Mouse (Mus musculus): ENCODE data around the gene Olfr1002. TPM values are rescaled to one million over a fixed set of nuclear protein-coding genes. Genes with fewer than 3 reads are reported as not detected.
"Not testable (repeated sequence)": the region's sequence is repeated elsewhere in the genome, so short reads cannot be mapped to it uniquely, and the experiment has no call there.

Olfr1002 gene
- not detected in 2 replicates for total RNA-seq (2014; rRNA removed)
- not detected in 2 replicates for polyA plus RNA-seq (2015; fragmentation: Nextera tagmentation; extraction: Ambion mirVana)

- Histone ChIP-seq H3K9me3 (ENCODE audit: low read length) (no peaks in the 10 kb centered on the region), H3K9ac (replicated peaks; ENCODE audit: low read length, poor library complexity, severe bottlenecking) (no peak within 1 kb of the TSS), H3K4me1 (ENCODE audit: insufficient read depth, low read length) (no peaks in the 10 kb centered on the region), H3K4me3 (ENCODE audit: low read depth, low read length) (no peak within 1 kb of the TSS), H3K36me3 (ENCODE audit: insufficient read depth, low read length) (no peaks in the 10 kb centered on the region), H3K27me3 (ENCODE audit: insufficient read depth, low read length) (no peaks in the 10 kb centered on the region), H3K27ac (ENCODE audit: low read depth, low read length) (no peak within 1 kb of the TSS), H3K4me2 (ENCODE audit: low read depth, low read length, poor library complexity, severe bottlenecking) (no peak within 1 kb of the TSS)
- 89% methylated on average over 1 of the region's 1 CpGs for WGBS
- no peak for TF ChIP-seq CTCF (IDR thresholded peaks at IDR 0.05)
- ATAC-seq (ENCODE audit: low FRiP score) (no peak), DNase-seq (ENCODE audit: low spot score) (no peak)
Observed at GRCm38 (mm10) chr2:85650604-85651003, at the start of gene Olfr1002. Gene Olfr1002 (minus strand): TSS chr2:85650704.

GRCm38 (mm10) chr2:85689131-85689530, 38.6 kb upstream of the Olfr1002 start, which contains the start of gene Olfr1008:
Gene Olfr1008 (plus strand): TSS chr2:85689431.
- ATAC-seq (ENCODE audit: low FRiP score) (no peak), DNase-seq (ENCODE audit: low spot score) (no peak)
- TF ChIP-seq CTCF (IDR thresholded peaks at IDR 0.05): no peak
- Histone ChIP-seq H3K4me2 (ENCODE audit: low read depth, low read length, poor library complexity, severe bottlenecking) (no peak within 1 kb of the TSS), H3K27ac (ENCODE audit: low read depth, low read length) (no peak within 1 kb of the TSS), H3K9me3 (ENCODE audit: low read length) (no peaks in the 10 kb centered on the region), H3K27me3 (ENCODE audit: insufficient read depth, low read length) (no peaks in the 10 kb centered on the region), H3K4me3 (ENCODE audit: low read depth, low read length) (no peak within 1 kb of the TSS), H3K36me3 (ENCODE audit: insufficient read depth, low read length) (no peaks in the 10 kb centered on the region), H3K9ac (replicated peaks; ENCODE audit: low read length, poor library complexity, severe bottlenecking) (no peak within 1 kb of the TSS), H3K4me1 (ENCODE audit: insufficient read depth, low read length) (no peaks in the 10 kb centered on the region)

- no peak for TF ChIP-seq CTCF (IDR thresholded peaks at IDR 0.05)
- ATAC-seq (ENCODE audit: low FRiP score): no peak
- H3K9me3 ChIP-seq (ENCODE audit: low read length): no peaks in the 10 kb centered on the region
- H3K27ac ChIP-seq (ENCODE audit: low read depth, low read length): no peak within 1 kb of the TSS
- H3K9ac ChIP-seq (replicated peaks; ENCODE audit: low read length, poor library complexity, severe bottlenecking): no peak within 1 kb of the TSS
- no peaks in the 10 kb centered on the region for H3K27me3 ChIP-seq (ENCODE audit: insufficient read depth, low read length)
- no peak for DNase-seq (ENCODE audit: low spot score)
- no peak within 1 kb of the TSS for H3K4me3 ChIP-seq (ENCODE audit: low read depth, low read length)
- no peaks in the 10 kb centered on the region for H3K36me3 ChIP-seq (ENCODE audit: insufficient read depth, low read length)
- H3K4me2 ChIP-seq (ENCODE audit: low read depth, low read length, poor library complexity, severe bottlenecking): no peak within 1 kb of the TSS
- no peaks in the 10 kb centered on the region for H3K4me1 ChIP-seq (ENCODE audit: insufficient read depth, low read length)
Observed at GRCm38 (mm10) chr2:85678667-85679066, 28.2 kb upstream of the Olfr1002 start, which contains the start of gene Olfr1006. Gene Olfr1006 (minus strand): TSS chr2:85678767.

- not testable (repeated sequence) for H3K4me2 ChIP-seq (ENCODE audit: low read depth, low read length, poor library complexity, severe bottlenecking); H3K27ac ChIP-seq (ENCODE audit: low read depth, low read length); H3K27me3 ChIP-seq (ENCODE audit: insufficient read depth, low read length); DNase-seq (ENCODE audit: low spot score); H3K4me3 ChIP-seq (ENCODE audit: low read depth, low read length); H3K9me3 ChIP-seq (ENCODE audit: low read length); ATAC-seq (ENCODE audit: low FRiP score); H3K4me1 ChIP-seq (ENCODE audit: insufficient read depth, low read length); H3K36me3 ChIP-seq (ENCODE audit: insufficient read depth, low read length); H3K9ac ChIP-seq (replicated peaks; ENCODE audit: low read length, poor library complexity, severe bottlenecking)
Observed at GRCm38 (mm10) chr2:85664355-85664754, 13.9 kb upstream of the Olfr1002 start, which contains the start of gene Olfr154. Gene Olfr154 (minus strand): TSS chr2:85664455.

GRCm38 (mm10) chr2:85611803-85612202, 38.7 kb downstream of the Olfr1002 start, which contains the start of gene Olfr1000:
Gene Olfr1000 (minus strand): TSS chr2:85611903.
- Histone ChIP-seq H3K27ac (ENCODE audit: low read depth, low read length) (no peak within 1 kb of the TSS), H3K9ac (replicated peaks; ENCODE audit: low read length, poor library complexity, severe bottlenecking) (no peak within 1 kb of the TSS), H3K9me3 (ENCODE audit: low read length) (no peaks in the 10 kb centered on the region), H3K4me1 (ENCODE audit: insufficient read depth, low read length) (no peaks in the 10 kb centered on the region), H3K4me3 (ENCODE audit: low read depth, low read length) (no peak within 1 kb of the TSS), H3K4me2 (ENCODE audit: low read depth, low read length, poor library complexity, severe bottlenecking) (no peak within 1 kb of the TSS), H3K36me3 (ENCODE audit: insufficient read depth, low read length) (no peaks in the 10 kb centered on the region), H3K27me3 (ENCODE audit: insufficient read depth, low read length) (no peaks in the 10 kb centered on the region)
- TF ChIP-seq CTCF (IDR thresholded peaks at IDR 0.05): no peak
- no peak for DNase-seq (ENCODE audit: low spot score)
- ATAC-seq (ENCODE audit: low FRiP score): no peak
- WGBS: 90% methylated on average over 1 of the region's 1 CpGs

Other genes starting within 250 kb of the Olfr1002 start
- gene Olfr992, start 241.2 kb downstream of the Olfr1002 start, total RNA-seq (2014; rRNA removed): not detected in 2 replicates
- gene Olfr992, start 241.2 kb downstream of the Olfr1002 start, polyA plus RNA-seq (2015; fragmentation: Nextera tagmentation; extraction: Ambion mirVana): not detected in 2 replicates
- gene Olfr993, start 235.8 kb downstream of the Olfr1002 start, total RNA-seq (2014; rRNA removed): not detected in 2 replicates
- gene Olfr993, start 235.8 kb downstream of the Olfr1002 start, polyA plus RNA-seq (2015; fragmentation: Nextera tagmentation; extraction: Ambion mirVana): not detected in 2 replicates
- gene Olfr994, start 214.3 kb downstream of the Olfr1002 start, total RNA-seq (2014; rRNA removed): not detected in 2 replicates
- not detected in 2 replicates for gene Olfr994, start 214.3 kb downstream of the Olfr1002 start, polyA plus RNA-seq (2015; fragmentation: Nextera tagmentation; extraction: Ambion mirVana)
- not detected in 2 replicates for gene Olfr995, start 207.1 kb downstream of the Olfr1002 start, total RNA-seq (2014; rRNA removed)
- not detected in 2 replicates for gene Olfr995, start 207.1 kb downstream of the Olfr1002 start, polyA plus RNA-seq (2015; fragmentation: Nextera tagmentation; extraction: Ambion mirVana)
- 0.05 and 0.24 TPM in 2 replicates for gene 4833423E24Rik, start 131.7 kb downstream of the Olfr1002 start, total RNA-seq (2014; rRNA removed)
- gene 4833423E24Rik, start 131.7 kb downstream of the Olfr1002 start, polyA plus RNA-seq (2015; fragmentation: Nextera tagmentation; extraction: Ambion mirVana): 0.41 and 0.56 TPM in 2 replicates
- not detected in 2 replicates for gene Olfr996, start 71.5 kb downstream of the Olfr1002 start, total RNA-seq (2014; rRNA removed)
- not detected in 2 replicates for gene Olfr996, start 71.5 kb downstream of the Olfr1002 start, polyA plus RNA-seq (2015; fragmentation: Nextera tagmentation; extraction: Ambion mirVana)
- gene Olfr998, start 61.8 kb downstream of the Olfr1002 start, total RNA-seq (2014; rRNA removed): not detected in 2 replicates
- not detected in 2 replicates for gene Olfr998, start 61.8 kb downstream of the Olfr1002 start, polyA plus RNA-seq (2015; fragmentation: Nextera tagmentation; extraction: Ambion mirVana)
- not detected in 2 replicates for gene Olfr1000, start 38.8 kb downstream of the Olfr1002 start, total RNA-seq (2014; rRNA removed)
- gene Olfr1000, start 38.8 kb downstream of the Olfr1002 start, polyA plus RNA-seq (2015; fragmentation: Nextera tagmentation; extraction: Ambion mirVana): not detected in 2 replicates
- not detected in 2 replicates for gene Olfr154, start 13.8 kb upstream of the Olfr1002 start, total RNA-seq (2014; rRNA removed)
- not detected in 2 replicates for gene Olfr154, start 13.8 kb upstream of the Olfr1002 start, polyA plus RNA-seq (2015; fragmentation: Nextera tagmentation; extraction: Ambion mirVana)
- gene Olfr1006, start 28.1 kb upstream of the Olfr1002 start, total RNA-seq (2014; rRNA removed): not detected in 2 replicates
- gene Olfr1006, start 28.1 kb upstream of the Olfr1002 start, polyA plus RNA-seq (2015; fragmentation: Nextera tagmentation; extraction: Ambion mirVana): not detected in 2 replicates
- gene Olfr1008, start 38.7 kb upstream of the Olfr1002 start, total RNA-seq (2014; rRNA removed): not detected in 2 replicates
- not detected in 2 replicates for gene Olfr1008, start 38.7 kb upstream of the Olfr1002 start, polyA plus RNA-seq (2015; fragmentation: Nextera tagmentation; extraction: Ambion mirVana)
- gene Olfr1009, start 64.7 kb upstream of the Olfr1002 start, total RNA-seq (2014; rRNA removed): not detected in 2 replicates
- gene Olfr1009, start 64.7 kb upstream of the Olfr1002 start, polyA plus RNA-seq (2015; fragmentation: Nextera tagmentation; extraction: Ambion mirVana): not detected in 2 replicates
- not detected in 2 replicates for gene Olfr1012, start 112.1 kb upstream of the Olfr1002 start, total RNA-seq (2014; rRNA removed)
- not detected in 2 replicates for gene Olfr1012, start 112.1 kb upstream of the Olfr1002 start, polyA plus RNA-seq (2015; fragmentation: Nextera tagmentation; extraction: Ambion mirVana)
- gene Olfr1013, start 116.4 kb upstream of the Olfr1002 start, total RNA-seq (2014; rRNA removed): not detected in 2 replicates
- not detected in 2 replicates for gene Olfr1013, start 116.4 kb upstream of the Olfr1002 start, polyA plus RNA-seq (2015; fragmentation: Nextera tagmentation; extraction: Ambion mirVana)
- gene Olfr1014, start 122.0 kb upstream of the Olfr1002 start, total RNA-seq (2014; rRNA removed): not detected in 2 replicates
- not detected in 2 replicates for gene Olfr1014, start 122.0 kb upstream of the Olfr1002 start, polyA plus RNA-seq (2015; fragmentation: Nextera tagmentation; extraction: Ambion mirVana)
- gene Olfr1015, start 131.3 kb upstream of the Olfr1002 start, total RNA-seq (2014; rRNA removed): not detected in 2 replicates
- not detected in 2 replicates for gene Olfr1015, start 131.3 kb upstream of the Olfr1002 start, polyA plus RNA-seq (2015; fragmentation: Nextera tagmentation; extraction: Ambion mirVana)
- gene Olfr1016, start 151.8 kb upstream of the Olfr1002 start, total RNA-seq (2014; rRNA removed): not detected in 2 replicates
- gene Olfr1016, start 151.8 kb upstream of the Olfr1002 start, polyA plus RNA-seq (2015; fragmentation: Nextera tagmentation; extraction: Ambion mirVana): not detected in 2 replicates
- gene Olfr1018, start 167.8 kb upstream of the Olfr1002 start, total RNA-seq (2014; rRNA removed): not detected in 2 replicates
- not detected in 2 replicates for gene Olfr1018, start 167.8 kb upstream of the Olfr1002 start, polyA plus RNA-seq (2015; fragmentation: Nextera tagmentation; extraction: Ambion mirVana)
- gene Olfr1019, start 194.8 kb upstream of the Olfr1002 start, total RNA-seq (2014; rRNA removed): 0.93 TPM in 1 of 2 replicates, not detected in the other
- not detected in 2 replicates for gene Olfr1019, start 194.8 kb upstream of the Olfr1002 start, polyA plus RNA-seq (2015; fragmentation: Nextera tagmentation; extraction: Ambion mirVana)
- gene Olfr1020, start 196.3 kb upstream of the Olfr1002 start, total RNA-seq (2014; rRNA removed): not detected in 2 replicates
- gene Olfr1020, start 196.3 kb upstream of the Olfr1002 start, polyA plus RNA-seq (2015; fragmentation: Nextera tagmentation; extraction: Ambion mirVana): not detected in 2 replicates
- gene Olfr1022, start 217.9 kb upstream of the Olfr1002 start, total RNA-seq (2014; rRNA removed): not detected in 2 replicates
- gene Olfr1022, start 217.9 kb upstream of the Olfr1002 start, polyA plus RNA-seq (2015; fragmentation: Nextera tagmentation; extraction: Ambion mirVana): not detected in 2 replicates
- gene Olfr1023, start 234.9 kb upstream of the Olfr1002 start, total RNA-seq (2014; rRNA removed): 0.05 TPM in 1 of 2 replicates, not detected in the other
- not detected in 2 replicates for gene Olfr1023, start 234.9 kb upstream of the Olfr1002 start, polyA plus RNA-seq (2015; fragmentation: Nextera tagmentation; extraction: Ambion mirVana)